Mouse (Mus musculus) cortical plate, adult 2 months (tissue): ENCODE measurements around the gene Pias4. TPM values are rescaled to one million over a fixed set of nuclear protein-coding genes. Genes with fewer than 3 reads are reported as not detected.

Experiments
- H3K27ac ChIP-seq: fragments of 200-500 bp; 2 replicates; pipeline ENCODE4 v1.5.1; 2012; ENCODE audit warnings: low read length, control low read depth, inconsistent platforms; ENCODE audit not compliant: insufficient read depth
- H3K4me1 ChIP-seq: fragments of 200-500 bp; 2 replicates; pipeline ENCODE4 v1.6.1; 2011; ENCODE audit warnings: low read length; ENCODE audit not compliant: control insufficient read depth, insufficient read depth
- H3K4me3 ChIP-seq: fragments of 200-500 bp; 2 replicates; pipeline ENCODE4 v1.5.1; 2011; ENCODE audit warnings: mild to moderate bottlenecking, low read length, control low read depth; ENCODE audit not compliant: insufficient read depth
- CTCF ChIP-seq: fragments of 200-500 bp; IDR thresholded peaks from 2 replicates; pipeline ENCODE4 v1.5.1; 2011; ENCODE audit warnings: mild to moderate bottlenecking, control low read depth, low read length; ENCODE audit not compliant: insufficient read depth; ENCODE audit errors: extremely low read depth
- POLR2A ChIP-seq: fragments of 200-500 bp; IDR thresholded peaks from 2 replicates; pipeline ENCODE4 v1.6.1; 2011; ENCODE audit warnings: mild to moderate bottlenecking, low read length, control low read depth; ENCODE audit not compliant: insufficient read depth; ENCODE audit errors: extremely low read depth
- polyA plus RNA-seq: library from polyadenylated mRNA; depleted of rRNA; stranded (reverse); fragments of >200 nt; gene quantifications from 2 replicates; pipeline ENCODE4 v1.2.3, GENCODE M21; 2012

Gene Pias4
- polyA plus RNA-seq, 1 experiment, result 21.3 TPM

GRCm38 (mm10) chr10:81200605-81201287 lies 33.0 kb upstream of the Pias4 start:
- TF ChIP-seq CTCF, result no peak
- TF ChIP-seq POLR2A, result no peak
- Histone ChIP-seq H3K4me1 (no peaks in the 10 kb centered on the region), H3K27ac (no peak overlapping the region), H3K4me3 (no peak overlapping the region)

- no peaks in the 10 kb centered on the region for H3K4me1 ChIP-seq
- TF ChIP-seq CTCF, result no peak
- TF ChIP-seq POLR2A, result no peak
- H3K27ac ChIP-seq, result no peak overlapping the region
- no peak overlapping the region for H3K4me3 ChIP-seq
Measured at GRCm38 (mm10) chr10:81200141-81200540, 32.4 kb upstream of the Pias4 start.

- Histone ChIP-seq H3K4me1 (no peaks in the 10 kb centered on the region), H3K27ac (no peak overlapping the region), H3K4me3 (no peak overlapping the region)
- TF ChIP-seq CTCF (no peak), POLR2A (no peak)
Measured at GRCm38 (mm10) chr10:81198990-81199389, 31.3 kb upstream of the Pias4 start.

GRCm38 (mm10) chr10:81198230-81198629 lies 30.5 kb upstream of the Pias4 start:
- Histone ChIP-seq H3K27ac (no peak overlapping the region), H3K4me1 (0 out of 2 replicates have a peak, but pooled peaks cover 2% of the 10 kb centered on the region), H3K4me3 (no peak overlapping the region)
- TF ChIP-seq POLR2A, result no peak
- peak; percentile 74 for TF ChIP-seq CTCF

- Histone ChIP-seq H3K4me1 (0 out of 2 replicates have a peak, but pooled peaks cover 2% of the 10 kb centered on the region), H3K27ac (no peak overlapping the region), H3K4me3 (no peak overlapping the region)
- TF ChIP-seq POLR2A, result no peak
- TF ChIP-seq CTCF, result no peak
Measured at GRCm38 (mm10) chr10:81197305-81197704, 29.6 kb upstream of the Pias4 start.

DNA sequence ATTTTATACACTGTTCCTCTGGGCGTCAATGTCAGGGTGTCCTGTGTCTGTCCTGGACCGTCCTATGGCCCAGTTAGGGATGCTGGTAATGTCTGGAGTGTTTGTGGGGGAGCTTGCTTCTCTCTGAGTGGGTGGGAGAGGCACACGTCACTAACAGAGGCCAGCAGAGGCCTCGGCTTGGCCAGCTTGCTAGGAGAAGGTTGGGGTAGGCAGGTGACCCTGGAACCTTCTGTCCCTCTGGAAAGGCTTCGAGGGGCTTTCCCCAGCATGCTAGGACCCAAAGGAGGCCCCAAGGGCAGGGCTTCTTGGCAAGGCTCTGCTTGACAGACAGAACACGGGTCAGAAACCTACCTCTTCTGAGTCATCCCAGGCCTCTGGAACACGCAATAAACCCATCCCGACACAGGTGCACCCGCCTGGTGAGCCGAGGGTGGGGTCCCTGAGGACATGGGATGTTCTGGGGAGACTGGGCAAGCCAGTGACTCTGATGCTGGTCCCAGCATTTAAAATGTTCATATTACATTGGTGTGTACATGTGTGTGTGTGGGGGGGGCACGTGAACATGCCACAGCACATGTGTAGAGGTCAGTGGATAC lies 28.8 kb upstream of the Pias4 start:
- Histone ChIP-seq H3K4me1 (0 out of 2 replicates have a peak, but pooled peaks cover 2% of the 10 kb centered on the region), H3K27ac (no peak overlapping the region), H3K4me3 (no peak overlapping the region)
- TF ChIP-seq CTCF (no peak), POLR2A (no peak)

- TF ChIP-seq POLR2A (no peak), CTCF (no peak)
Measured at GRCm38 (mm10) chr10:81195300-81195699, 27.6 kb upstream of the Pias4 start.

GRCm38 (mm10) chr10:81193991-81194774 lies 26.5 kb upstream of the Pias4 start:
- no peak for TF ChIP-seq CTCF
- no peak for TF ChIP-seq POLR2A
- Histone ChIP-seq H3K4me1 (0 out of 2 replicates have a peak, but pooled peaks cover 2% of the 10 kb centered on the region), H3K27ac (no peak overlapping the region), H3K4me3 (no peak overlapping the region)

More at GRCm38 (mm10) chr10:81195300-81195699, 27.6 kb upstream of the Pias4 start:
- H3K4me1 ChIP-seq, result 0 out of 2 replicates have a peak, but pooled peaks cover 2% of the 10 kb centered on the region
- H3K27ac ChIP-seq, result no peak overlapping the region
- no peak overlapping the region for H3K4me3 ChIP-seq

GRCm38 (mm10) chr10:81192968-81193501 lies 25.3 kb upstream of the Pias4 start:
- Histone ChIP-seq H3K4me3 (peak overlapping the region; percentile 50), H3K4me1 (0 out of 2 replicates have a peak, but pooled peaks cover 2% of the 10 kb centered on the region), H3K27ac (peak overlapping the region; percentile 97)

More at GRCm38 (mm10) chr10:81192968-81193501, 25.3 kb upstream of the Pias4 start:
- no peak for TF ChIP-seq CTCF
- TF ChIP-seq POLR2A, result no peak
